In the genomic region with DNA sequence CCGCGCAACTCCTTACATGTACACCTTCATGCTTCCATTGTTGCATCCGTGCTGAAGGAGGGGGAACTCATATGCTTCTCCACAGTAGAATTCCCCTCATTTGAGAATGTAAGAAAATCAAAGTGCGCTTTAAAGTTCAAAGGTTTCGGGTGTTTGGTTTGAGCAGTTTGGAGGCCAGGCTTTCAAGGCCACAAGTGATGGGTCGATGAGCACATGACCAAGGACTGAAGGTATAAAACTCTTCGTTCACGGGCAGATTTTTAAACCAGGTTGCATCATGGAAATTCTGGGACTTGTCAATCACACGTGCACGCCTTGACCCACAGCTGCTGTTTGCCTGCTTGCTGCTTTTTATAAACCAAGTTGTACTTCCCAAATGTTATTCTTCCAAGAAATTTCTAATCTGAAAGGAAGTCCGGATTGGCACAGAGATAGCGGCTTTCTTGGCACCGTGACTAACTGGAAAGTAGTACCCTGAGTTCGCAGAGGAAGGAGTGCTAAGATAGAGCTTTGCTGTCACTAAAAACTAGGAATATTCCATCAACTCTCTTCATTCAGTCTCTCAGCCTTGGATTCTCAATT, we compare ENCODE assay signal across 17 mouse cellular contexts.
DNase-seq lines count a peak whose midpoint lies in the region; ATAC-seq and TF ChIP-seq lines count a peak whose summit lies in the region.
"Had no signal": no experiment of that assay in that cellular context is flagged by ENCODE, and none has a peak within 500 bp of the region (broad histone marks: within the 10 kb centered on the region; RNA-seq: fewer than 3 reads in every experiment).

No protein-coding gene starts in this region.

- H3K4me3 ChIP-seq in heart, embryonic 10.5 days = no peak overlapping the region
- H3K4me3 ChIP-seq in liver, postnatal 0 days (ENCODE audit: low read depth, low read length) = no peak overlapping the region
- no peak overlapping the region for H3K4me3 ChIP-seq in liver, embryonic 12.5 days
- H3K4me3 ChIP-seq: embryonic facial prominence, embryonic 13.5 days; gastrocnemius, adult 2 months; limb, embryonic 13.5 days had no signal

- peak; percentile 51 for DNase-seq in heart, embryonic 10.5 days (ENCODE audit: low spot score)
- no peak for DNase-seq in heart, postnatal 4 days
- DNase-seq in liver, postnatal 0 days = no peak
- DNase-seq in kidney, postnatal 25 days = peak; percentile 24 to 39
- DNase-seq in lung, postnatal 4 days = peak; percentile 14 to 62
- no peak for DNase-seq in urinary bladder, adult 18-20 months (ENCODE audit: low spot score in 2 of 2)
- DNase-seq: cerebellum, adult 2 months; gastrocnemius, adult 2 months; heart, postnatal 36 days; lung, embryonic 14.5 days; right cerebral cortex, adult 18-20 months had no signal

- TF ChIP-seq EP300 in liver, postnatal 0 days (IDR thresholded peaks at IDR 0.05; ENCODE audit: low read depth) = no peak

- no peaks in the 10 kb centered on the region for H3K9me3 ChIP-seq in heart, embryonic 10.5 days
- no peaks in the 10 kb centered on the region for H3K9me3 ChIP-seq in liver, postnatal 0 days (ENCODE audit: low read length)
- H3K9me3 ChIP-seq in liver, embryonic 12.5 days (replicated peaks) = no peaks in the 10 kb centered on the region
- H3K9me3 ChIP-seq: embryonic facial prominence, embryonic 13.5 days; limb, embryonic 13.5 days had no signal

- ATAC-seq in liver, postnatal 0 days = peak; percentile 35
- no peak for ATAC-seq in liver, embryonic 12.5 days
- ATAC-seq: activated CD4-positive, CD25-positive, alpha-beta regulatory T cell, adult 4 months; hindbrain, postnatal 0 days; Patski had no signal

- peaks cover 9% of the 10 kb centered on the region; the same call in 1 of the 2 replicates for H3K4me1 ChIP-seq in heart, embryonic 10.5 days
- H3K4me1 ChIP-seq in liver, postnatal 0 days (ENCODE audit: insufficient read depth) = no peaks in the 10 kb centered on the region
- H3K4me1 ChIP-seq in liver, embryonic 12.5 days = no peaks in the 10 kb centered on the region
- H3K4me1 ChIP-seq: embryonic facial prominence, embryonic 13.5 days; limb, embryonic 13.5 days had no signal

- H3K27me3 ChIP-seq in heart, embryonic 10.5 days (ENCODE audit: insufficient read depth, poor library complexity, severe bottlenecking) = no peaks in the 10 kb centered on the region
- no peaks in the 10 kb centered on the region for H3K27me3 ChIP-seq in liver, postnatal 0 days (ENCODE audit: insufficient read depth, low read length)
- no peaks in the 10 kb centered on the region for H3K27me3 ChIP-seq in liver, embryonic 12.5 days (replicated peaks)
- H3K27me3 ChIP-seq: embryonic facial prominence, embryonic 13.5 days; limb, embryonic 13.5 days; Patski had no signal

- H3K27ac ChIP-seq in heart, embryonic 10.5 days = no peak overlapping the region
- H3K27ac ChIP-seq in liver, postnatal 0 days (ENCODE audit: low read depth) = no peak overlapping the region
- H3K27ac ChIP-seq in liver, embryonic 12.5 days = no peak overlapping the region
- H3K27ac ChIP-seq: embryonic facial prominence, embryonic 13.5 days; gastrocnemius, adult 2 months; hindbrain, postnatal 0 days; limb, embryonic 13.5 days had no signal

- WGBS in heart, embryonic 10.5 days = 76% methylated on average over 14 of the region's 14 CpGs
- WGBS in liver, postnatal 0 days (ENCODE audit: insufficient replicate concordance) = 67% methylated on average over 14 of the region's 14 CpGs
- WGBS in liver, embryonic 12.5 days (ENCODE audit: insufficient replicate concordance) = 71% methylated on average over 14 of the region's 14 CpGs

- H3K9ac ChIP-seq in liver, postnatal 0 days (replicated peaks) = no peak overlapping the region
- H3K9ac ChIP-seq in liver, embryonic 12.5 days = no peak overlapping the region
- H3K9ac ChIP-seq: embryonic facial prominence, embryonic 13.5 days; limb, embryonic 13.5 days; lung, embryonic 14.5 days had no signal

- no peak overlapping the region for H3K4me2 ChIP-seq in liver, postnatal 0 days (ENCODE audit: low read depth, low read length)
- H3K4me2 ChIP-seq in liver, embryonic 12.5 days = no peak overlapping the region
- H3K4me2 ChIP-seq: embryonic facial prominence, embryonic 13.5 days; limb, embryonic 13.5 days; lung, embryonic 14.5 days had no signal

- TF ChIP-seq CTCF in liver, postnatal 0 days (IDR thresholded peaks at IDR 0.05; ENCODE audit: low read depth) = no peak

- H3K36me3 ChIP-seq in heart, embryonic 10.5 days = no peaks in the 10 kb centered on the region
- no peaks in the 10 kb centered on the region for H3K36me3 ChIP-seq in liver, postnatal 0 days (replicated peaks; ENCODE audit: insufficient read depth, low read length)
- H3K36me3 ChIP-seq in liver, embryonic 12.5 days = no peaks in the 10 kb centered on the region
- H3K36me3 ChIP-seq: embryonic facial prominence, embryonic 13.5 days; limb, embryonic 13.5 days had no signal

Comparison
In these comparisons a context has a peak if more than half of its experiments do, and no peak if none do; other contexts are left out.
1. DNase-seq: peak in heart, embryonic 10.5 days (single experiment), kidney, postnatal 25 days (2 of 2) and lung, postnatal 4 days (2 of 2); none in heart, postnatal 4 days (single experiment), liver, postnatal 0 days (single experiment) and urinary bladder, adult 18-20 months (0 of 2).